ENCODE assay signal across 33 mouse cellular contexts in genomic region chr3:131307811-131308210, GRCm38 (mm10). TPM values are rescaled to one million over a fixed set of nuclear protein-coding genes. Genes with fewer than 3 reads are reported as not detected.
"Had no signal": no experiment of that assay in that cellular context is flagged by ENCODE, and none has a peak within 500 bp of the region (broad histone marks: within the 10 kb centered on the region; RNA-seq: fewer than 3 reads in every experiment).

No protein-coding gene starts in this region.

- DNase-seq: left cerebral cortex, postnatal 4 days; liver; liver, embryonic 13.5 days; liver, postnatal 0 days; lung, adult 18-20 months; lung, adult 2 months; lung, embryonic 14.5 days; lung, postnatal 10 days; lung, postnatal 14 days; lung, postnatal 36 days; lung, postnatal 4 days; midbrain, embryonic 14.5 days had no signal

- H3K27ac ChIP-seq: left cerebral cortex, adult 2 months; limb, embryonic 10.5 days; limb, embryonic 12.5 days; limb, embryonic 13.5 days; limb, embryonic 15.5 days; liver, embryonic 13.5 days; liver, embryonic 14.5 days; liver, embryonic 15.5 days; lung, embryonic 15.5 days; macrophage; midbrain, embryonic 10.5 days; midbrain, embryonic 12.5 days; midbrain, embryonic 13.5 days; midbrain, embryonic 15.5 days; neural tube, embryonic 12.5 days had no signal

- H3K27me3 ChIP-seq: limb, embryonic 12.5 days; limb, embryonic 13.5 days; limb, embryonic 15.5 days; liver, embryonic 13.5 days; liver, embryonic 15.5 days; lung, embryonic 15.5 days; midbrain, embryonic 12.5 days; midbrain, embryonic 15.5 days; neural tube, embryonic 12.5 days had no signal

- ATAC-seq: liver, postnatal 0 days; lung, postnatal 0 days; midbrain, embryonic 13.5 days; midbrain, embryonic 15.5 days; midbrain, embryonic 16.5 days had no signal

- H3K4me3 ChIP-seq: left cerebral cortex, adult 2 months; limb, embryonic 10.5 days; limb, embryonic 12.5 days; limb, embryonic 13.5 days; limb, embryonic 15.5 days; liver, embryonic 13.5 days; liver, embryonic 15.5 days; lung, embryonic 15.5 days; megakaryocyte, embryonic 14.5 days; midbrain, embryonic 10.5 days; midbrain, embryonic 12.5 days; midbrain, embryonic 13.5 days; midbrain, embryonic 15.5 days; myocyte; neural tube, embryonic 12.5 days had no signal

- H3K9ac ChIP-seq: limb, embryonic 12.5 days; limb, embryonic 13.5 days; limb, embryonic 15.5 days; liver, embryonic 13.5 days; liver, embryonic 14.5 days; liver, embryonic 15.5 days; liver, postnatal 0 days; lung, embryonic 14.5 days; lung, embryonic 15.5 days; midbrain, embryonic 12.5 days; midbrain, embryonic 13.5 days; midbrain, embryonic 15.5 days; neural tube, embryonic 12.5 days had no signal

- H3K4me2 ChIP-seq: limb, embryonic 12.5 days; limb, embryonic 13.5 days; limb, embryonic 15.5 days; liver, embryonic 11.5 days; liver, embryonic 13.5 days; liver, embryonic 15.5 days; lung, embryonic 14.5 days; lung, embryonic 15.5 days; midbrain, embryonic 11.5 days; midbrain, embryonic 12.5 days; midbrain, embryonic 13.5 days; midbrain, embryonic 15.5 days; neural tube, embryonic 12.5 days had no signal

- H3K36me3 ChIP-seq: limb, embryonic 10.5 days; limb, embryonic 12.5 days; limb, embryonic 13.5 days; limb, embryonic 15.5 days; liver, embryonic 13.5 days; liver, embryonic 15.5 days; lung, embryonic 15.5 days; midbrain, embryonic 10.5 days; midbrain, embryonic 12.5 days; midbrain, embryonic 13.5 days; midbrain, embryonic 15.5 days; neural tube, embryonic 12.5 days had no signal

- H3K4me1 ChIP-seq: limb, embryonic 13.5 days; lung, embryonic 15.5 days; midbrain, embryonic 13.5 days; midbrain, embryonic 15.5 days; neural tube, embryonic 12.5 days had no signal

- H3K9me3 ChIP-seq: limb, embryonic 15.5 days; lung, embryonic 15.5 days; midbrain, embryonic 15.5 days had no signal

RNA-seq across cellular contexts. Expression of gene Cyp2u1, which starts 4.8 kb away (rescaled TPM):
- total RNA-seq: monocyte, adult 5-6 weeks had no signal
